Mouse (Mus musculus) stomach, postnatal 0 days (tissue): ENCODE results near the gene Gmpr. TPM values are rescaled to one million over a fixed set of nuclear protein-coding genes. Genes with fewer than 3 reads are reported as not detected.
A peak's percentile ranks its signal among the peaks of the same experiment; 100 is the strongest.

Source experiments
- ATAC-seq: fragments of 200-750 bp; cut with Nextera tagmentation; 2 replicates; pipeline ENCODE4 v1.8.0; 2017; ENCODE audit not compliant: low FRiP score, low TSS enrichment
- DNase-seq: peaks from one replicate; pipeline ENCODE4 v3.0.0-alpha.2; 2016; ENCODE audit warnings: low spot score
- H3K27ac ChIP-seq: fragments of 300-500 bp; sonication (generic); replicated peaks from 2 replicates; pipeline ENCODE4 v1.5.1; 2014; ENCODE audit warnings: mild to moderate bottlenecking, control low read depth
- H3K27me3 ChIP-seq: fragments of 300-500 bp; sonication (generic); 2 replicates; pipeline ENCODE4 v1.6.1; 2014; ENCODE audit warnings: low read length; ENCODE audit not compliant: control insufficient read depth, insufficient read depth
- H3K36me3 ChIP-seq: fragments of 300-500 bp; sonication (generic); 2 replicates; pipeline ENCODE4 v1.6.1; 2014; ENCODE audit warnings: low read length, mixed read lengths; ENCODE audit not compliant: control insufficient read depth, insufficient read depth
- H3K4me1 ChIP-seq: fragments of 300-500 bp; sonication (generic); replicated peaks from 2 replicates; pipeline ENCODE4 v1.6.1; 2014; ENCODE audit warnings: antibody characterized with exemption; ENCODE audit not compliant: control insufficient read depth, insufficient read depth
- H3K4me2 ChIP-seq: fragments of 300-500 bp; sonication (generic); replicated peaks from 2 replicates; pipeline ENCODE4 v1.6.1; 2014; ENCODE audit warnings: low read depth, mild to moderate bottlenecking, control low read depth, moderate library complexity
- H3K4me3 ChIP-seq: fragments of 300-500 bp; sonication (generic); 2 replicates; pipeline ENCODE4 v1.5.1; 2014; ENCODE audit warnings: low read depth, low read length, control low read depth
- H3K9ac ChIP-seq: fragments of 300-500 bp; sonication (generic); 2 replicates; pipeline ENCODE4 v1.6.1; 2014; ENCODE audit warnings: mild to moderate bottlenecking, low read length, control low read depth, mixed read lengths
- H3K9me3 ChIP-seq: fragments of 300-500 bp; sonication (generic); 2 replicates; pipeline ENCODE4 v1.6.1; 2016; ENCODE audit warnings: low read length; ENCODE audit not compliant: control insufficient read depth
- CTCF ChIP-seq: IDR thresholded peaks from 2 replicates; pipeline ENCODE4 v1.5.1; 2016; ENCODE audit warnings: antibody characterized with exemption, low read depth, mild to moderate bottlenecking, moderate library complexity
- EP300 ChIP-seq: optimal IDR thresholded peaks from 2 replicates; pipeline ENCODE3; 2016; ENCODE audit warnings: antibody characterized with exemption
- whole genome bisulfite sequencing: fragments of 180-500 bp; shearing (Covaris S2); extraction: QIAGEN DNeasy Blood & Tissue Kit; methylation state at CpG from one replicate; pipeline ENCODE4 v1.1.7; 2014; 5-methylcytosine and 5-hydroxymethylcytosine counted together
- polyA plus RNA-seq: library from polyadenylated mRNA; unstranded; fragments of >200 nt; fragmentation: Nextera tagmentation; extraction: Ambion mirVana; gene quantifications from 2 replicates; pipeline ENCODE4 v1.2.1, GENCODE M21; 2015

Gene Gmpr
- polyA plus RNA-seq, 1 experiment from 2014 or later, result 38.7 TPM

GRCm38 (mm10) chr13:45514832-45515422 is 7.7 kb downstream of the Gmpr start:
- TF ChIP-seq CTCF (no peak), EP300 (no peak)
- DNase-seq, result no peak

GRCm38 (mm10) chr13:45516501-45517393 is 9.5 kb downstream of the Gmpr start:
- peaks cover 6% of the 10 kb centered on the region; the same call in 1 of the 2 replicates for H3K4me1 ChIP-seq
- TF ChIP-seq EP300, result no peak
- no peak for TF ChIP-seq CTCF
- ATAC-seq (peak; percentile 65), DNase-seq (peak; percentile 83)
- WGBS, result 14% methylated on average over 24 of the region's 24 CpGs
- peak overlapping the region; percentile 52 for H3K4me2 ChIP-seq
- peak overlapping the region; percentile 41; the same call in 1 of the 2 replicates for H3K9ac ChIP-seq
- H3K4me3 ChIP-seq, result peak overlapping the region; percentile 15; the same call in 1 of the 2 replicates
- H3K27ac ChIP-seq, result peak overlapping the region; percentile 40
- H3K9me3 ChIP-seq, result no peaks in the 10 kb centered on the region
- no peaks in the 10 kb centered on the region for H3K36me3 ChIP-seq
- no peaks in the 10 kb centered on the region for H3K27me3 ChIP-seq

More at GRCm38 (mm10) chr13:45514832-45515422, 7.7 kb downstream of the Gmpr start:
- Histone ChIP-seq H3K4me1 (peaks cover 6% of the 10 kb centered on the region; the same call in 1 of the 2 replicates), H3K9me3 (no peaks in the 10 kb centered on the region), H3K27ac (no peak overlapping the region), H3K36me3 (no peaks in the 10 kb centered on the region), H3K4me3 (no peak overlapping the region), H3K9ac (no peak overlapping the region), H3K27me3 (no peaks in the 10 kb centered on the region), H3K4me2 (no peak overlapping the region)
- ATAC-seq, result no peak
- 47% methylated on average over 8 of the region's 8 CpGs for WGBS

- Histone ChIP-seq H3K27ac (no peak overlapping the region), H3K4me1 (no peaks in the 10 kb centered on the region), H3K9ac (no peak overlapping the region), H3K4me2 (no peak overlapping the region), H3K4me3 (no peak overlapping the region), H3K9me3 (no peaks in the 10 kb centered on the region), H3K27me3 (no peaks in the 10 kb centered on the region), H3K36me3 (no peaks in the 10 kb centered on the region)
- WGBS, result 52% methylated on average over 3 of the region's 3 CpGs
- no peak for ATAC-seq
- TF ChIP-seq CTCF (no peak), EP300 (no peak)
- DNase-seq, result no peak
Measured at GRCm38 (mm10) chr13:45524305-45524704, 17.1 kb downstream of the Gmpr start.

GRCm38 (mm10) chr13:45524791-45525435 is 17.7 kb downstream of the Gmpr start:
- Histone ChIP-seq H3K27me3 (no peaks in the 10 kb centered on the region), H3K9ac (no peak overlapping the region), H3K9me3 (no peaks in the 10 kb centered on the region), H3K27ac (no peak overlapping the region), H3K4me3 (no peak overlapping the region), H3K4me2 (no peak overlapping the region), H3K4me1 (no peaks in the 10 kb centered on the region), H3K36me3 (no peaks in the 10 kb centered on the region)
- TF ChIP-seq EP300, result no peak
- no peak for TF ChIP-seq CTCF
- DNase-seq (no peak), ATAC-seq (no peak)
- 87% methylated on average over 6 of the region's 6 CpGs for WGBS

- Histone ChIP-seq H3K9me3 (no peaks in the 10 kb centered on the region), H3K27me3 (no peaks in the 10 kb centered on the region), H3K9ac (no peak overlapping the region), H3K4me1 (peaks cover 3% of the 10 kb centered on the region; the same call in 1 of the 2 replicates), H3K36me3 (no peaks in the 10 kb centered on the region), H3K27ac (no peak overlapping the region), H3K4me3 (no peak overlapping the region), H3K4me2 (no peak overlapping the region)
- ATAC-seq (peak; percentile 41; the same call in 1 of the 2 replicates), DNase-seq (no peak)
- WGBS, result 67% methylated on average over 7 of the region's 7 CpGs
- TF ChIP-seq EP300 (no peak), CTCF (no peak)
Measured at GRCm38 (mm10) chr13:45526230-45526629, 19.0 kb downstream of the Gmpr start.
